Mouse (Mus musculus): ENCODE data around the gene Zfp91. TPM values are rescaled to one million over a fixed set of nuclear protein-coding genes. Genes with fewer than 3 reads are reported as not detected.

The Zfp91 gene
- polyA plus RNA-seq, 1 experiment from 2014 or later, result 16.5 TPM

- no peaks in the 10 kb centered on the region for H3K9me3 ChIP-seq
Measured at GRCm38 (mm10) chr19:12805730-12806129, 9.8 kb upstream of the Zfp91 start.

GRCm38 (mm10) chr19:12804237-12804636, 8.3 kb upstream of the Zfp91 start:
- ATAC-seq (ENCODE audit: insufficient number of reproducible peaks, insufficient read depth, low FRiP score, low TSS enrichment, low read depth), result no peak
- Histone ChIP-seq H3K9ac (replicated peaks) (no peak overlapping the region), H3K27me3 (no peaks in the 10 kb centered on the region), H3K4me1 (replicated peaks) (no peaks in the 10 kb centered on the region), H3K4me3 (replicated peaks) (no peak overlapping the region), H3K9me3 (no peaks in the 10 kb centered on the region), H3K27ac (no peak overlapping the region), H3K4me2 (no peak overlapping the region), H3K36me3 (no peaks in the 10 kb centered on the region)
- 87% methylated on average over 1 of the region's 1 CpGs for WGBS

More at GRCm38 (mm10) chr19:12805730-12806129, 9.8 kb upstream of the Zfp91 start:
- Histone ChIP-seq H3K9ac (replicated peaks) (no peak overlapping the region), H3K27ac (no peak overlapping the region), H3K27me3 (no peaks in the 10 kb centered on the region), H3K4me3 (replicated peaks) (no peak overlapping the region), H3K4me1 (replicated peaks) (no peaks in the 10 kb centered on the region), H3K4me2 (no peak overlapping the region), H3K36me3 (no peaks in the 10 kb centered on the region)
- ATAC-seq (ENCODE audit: insufficient number of reproducible peaks, insufficient read depth, low FRiP score, low TSS enrichment, low read depth), result no peak
- 82% methylated on average over 3 of the region's 3 CpGs for WGBS

GRCm38 (mm10) chr19:12802830-12803229, 6.9 kb upstream of the Zfp91 start:
- H3K27ac ChIP-seq, result no peak overlapping the region
- H3K4me2 ChIP-seq, result no peak overlapping the region
- no peak overlapping the region for H3K9ac ChIP-seq (replicated peaks)
- no peaks in the 10 kb centered on the region for H3K36me3 ChIP-seq
- H3K9me3 ChIP-seq, result no peaks in the 10 kb centered on the region
- no peak for ATAC-seq (ENCODE audit: insufficient number of reproducible peaks, insufficient read depth, low FRiP score, low TSS enrichment, low read depth)
- no peak overlapping the region for H3K4me3 ChIP-seq (replicated peaks)
- no peaks in the 10 kb centered on the region for H3K27me3 ChIP-seq
- no peaks in the 10 kb centered on the region for H3K4me1 ChIP-seq (replicated peaks)
- WGBS, result 77% methylated on average over 3 of the region's 3 CpGs

- Histone ChIP-seq H3K36me3 (no peaks in the 10 kb centered on the region), H3K27ac (no peak overlapping the region), H3K9ac (replicated peaks) (no peak overlapping the region), H3K9me3 (no peaks in the 10 kb centered on the region), H3K4me1 (replicated peaks) (no peaks in the 10 kb centered on the region), H3K27me3 (no peaks in the 10 kb centered on the region), H3K4me2 (no peak overlapping the region), H3K4me3 (replicated peaks) (no peak overlapping the region)
- ATAC-seq (ENCODE audit: insufficient number of reproducible peaks, insufficient read depth, low FRiP score, low TSS enrichment, low read depth), result no peak
- WGBS, result 73% methylated on average over 3 of the region's 3 CpGs
Measured at GRCm38 (mm10) chr19:12801046-12801445, 5.1 kb upstream of the Zfp91 start.

GRCm38 (mm10) chr19:12800621-12801020, 4.7 kb upstream of the Zfp91 start:
- WGBS, result 73% methylated on average over 2 of the region's 2 CpGs
- no peaks in the 10 kb centered on the region for H3K9me3 ChIP-seq
- H3K4me2 ChIP-seq, result no peak overlapping the region
- H3K9ac ChIP-seq (replicated peaks), result no peak overlapping the region
- no peak overlapping the region for H3K27ac ChIP-seq
- no peaks in the 10 kb centered on the region for H3K4me1 ChIP-seq (replicated peaks)
- ATAC-seq (ENCODE audit: insufficient number of reproducible peaks, insufficient read depth, low FRiP score, low TSS enrichment, low read depth), result no peak
- H3K36me3 ChIP-seq, result no peaks in the 10 kb centered on the region
- no peak overlapping the region for H3K4me3 ChIP-seq (replicated peaks)
- H3K27me3 ChIP-seq, result no peaks in the 10 kb centered on the region

- no peak overlapping the region for H3K9ac ChIP-seq (replicated peaks)
- no peak for ATAC-seq (ENCODE audit: insufficient number of reproducible peaks, insufficient read depth, low FRiP score, low TSS enrichment, low read depth)
- 92% methylated on average over 3 of the region's 3 CpGs for WGBS
- H3K9me3 ChIP-seq, result no peaks in the 10 kb centered on the region
- no peaks in the 10 kb centered on the region for H3K36me3 ChIP-seq
- no peak overlapping the region for H3K27ac ChIP-seq
- H3K4me1 ChIP-seq (replicated peaks), result no peaks in the 10 kb centered on the region
- H3K4me2 ChIP-seq, result no peak overlapping the region
- no peaks in the 10 kb centered on the region for H3K27me3 ChIP-seq
- no peak overlapping the region for H3K4me3 ChIP-seq (replicated peaks)
Measured at GRCm38 (mm10) chr19:12799081-12799480, 3.2 kb upstream of the Zfp91 start.

- H3K36me3 ChIP-seq, result no peaks in the 10 kb centered on the region
- H3K27ac ChIP-seq, result no peak overlapping the region
- H3K4me1 ChIP-seq (replicated peaks), result 0 out of 2 replicates have a peak, but pooled peaks cover 2% of the 10 kb centered on the region
- no peak overlapping the region for H3K4me3 ChIP-seq (replicated peaks)
- ATAC-seq (ENCODE audit: insufficient number of reproducible peaks, insufficient read depth, low FRiP score, low TSS enrichment, low read depth), result no peak
- no peak overlapping the region for H3K9ac ChIP-seq (replicated peaks)
- H3K27me3 ChIP-seq, result no peaks in the 10 kb centered on the region
- no peak overlapping the region for H3K4me2 ChIP-seq
- H3K9me3 ChIP-seq, result no peaks in the 10 kb centered on the region
- 79% methylated on average over 4 of the region's 4 CpGs for WGBS
Measured at GRCm38 (mm10) chr19:12798404-12798803, 2.5 kb upstream of the Zfp91 start.

GRCm38 (mm10) chr19:12797071-12797470, 1.1 kb upstream of the Zfp91 start:
- no peak for ATAC-seq (ENCODE audit: insufficient number of reproducible peaks, insufficient read depth, low FRiP score, low TSS enrichment, low read depth)
- no peaks in the 10 kb centered on the region for H3K36me3 ChIP-seq
- peaks cover 8% of the 10 kb centered on the region; the same call in 1 of the 2 replicates for H3K4me1 ChIP-seq (replicated peaks)
- peak overlapping the region; percentile 63 for H3K4me2 ChIP-seq
- WGBS, result 2% methylated on average over 7 of the region's 7 CpGs
- peak overlapping the region; percentile 99 for H3K27ac ChIP-seq
- no peaks in the 10 kb centered on the region for H3K9me3 ChIP-seq
- no peaks in the 10 kb centered on the region for H3K27me3 ChIP-seq
- peak overlapping the region; percentile 89 for H3K4me3 ChIP-seq (replicated peaks)
- peak overlapping the region; percentile 58 for H3K9ac ChIP-seq (replicated peaks)

GRCm38 (mm10) chr19:12796328-12796931, 504 bp upstream of the Zfp91 start:
- Histone ChIP-seq H3K36me3 (no peaks in the 10 kb centered on the region), H3K27ac (peak overlapping the region; percentile 99), H3K4me2 (peak overlapping the region; percentile 63), H3K27me3 (no peaks in the 10 kb centered on the region), H3K9me3 (no peaks in the 10 kb centered on the region), H3K4me1 (replicated peaks) (peaks cover 10% of the 10 kb centered on the region), H3K4me3 (replicated peaks) (peak overlapping the region; percentile 89), H3K9ac (replicated peaks) (peak overlapping the region; percentile 58)
- 0% methylated on average over 29 of the region's 29 CpGs for WGBS
- peak; percentile 0; the same call in 1 of the 2 replicates for ATAC-seq (ENCODE audit: insufficient number of reproducible peaks, insufficient read depth, low FRiP score, low TSS enrichment, low read depth)

GRCm38 (mm10) chr19:12795110-12795509, 816 bp downstream of the Zfp91 start:
- ATAC-seq (ENCODE audit: insufficient number of reproducible peaks, insufficient read depth, low FRiP score, low TSS enrichment, low read depth), result peak; percentile 14
- no peaks in the 10 kb centered on the region for H3K9me3 ChIP-seq
- 0% methylated on average over 31 of the region's 63 CpGs for WGBS

GRCm38 (mm10) chr19:12794056-12795044, 1.6 kb downstream of the Zfp91 start:
- ATAC-seq (ENCODE audit: insufficient number of reproducible peaks, insufficient read depth, low FRiP score, low TSS enrichment, low read depth), result peak; percentile 60
- WGBS, result under 1% methylated on average over 33 of the region's 39 CpGs
- Histone ChIP-seq H3K9ac (replicated peaks) (peak overlapping the region; percentile 97), H3K36me3 (no peaks in the 10 kb centered on the region), H3K27me3 (no peaks in the 10 kb centered on the region), H3K4me3 (replicated peaks) (peak overlapping the region; percentile 89), H3K4me2 (peak overlapping the region; percentile 62), H3K9me3 (no peaks in the 10 kb centered on the region), H3K4me1 (replicated peaks) (peaks cover 13% of the 10 kb centered on the region), H3K27ac (peak overlapping the region; percentile 99)

More at GRCm38 (mm10) chr19:12795110-12795509, 816 bp downstream of the Zfp91 start:
- peaks cover 13% of the 10 kb centered on the region for H3K4me1 ChIP-seq (replicated peaks)
- H3K27me3 ChIP-seq, result no peaks in the 10 kb centered on the region
- H3K36me3 ChIP-seq, result no peaks in the 10 kb centered on the region
- peak overlapping the region; percentile 62 for H3K4me2 ChIP-seq
- H3K9ac ChIP-seq (replicated peaks), result peak overlapping the region; percentile 97
- H3K4me3 ChIP-seq (replicated peaks), result peak overlapping the region; percentile 89
- peak overlapping the region; percentile 99 for H3K27ac ChIP-seq

Measured in limb, embryonic 12.5 days (tissue).